3 mouse cellular contexts compared by ENCODE assay signal in the genomic region with DNA sequence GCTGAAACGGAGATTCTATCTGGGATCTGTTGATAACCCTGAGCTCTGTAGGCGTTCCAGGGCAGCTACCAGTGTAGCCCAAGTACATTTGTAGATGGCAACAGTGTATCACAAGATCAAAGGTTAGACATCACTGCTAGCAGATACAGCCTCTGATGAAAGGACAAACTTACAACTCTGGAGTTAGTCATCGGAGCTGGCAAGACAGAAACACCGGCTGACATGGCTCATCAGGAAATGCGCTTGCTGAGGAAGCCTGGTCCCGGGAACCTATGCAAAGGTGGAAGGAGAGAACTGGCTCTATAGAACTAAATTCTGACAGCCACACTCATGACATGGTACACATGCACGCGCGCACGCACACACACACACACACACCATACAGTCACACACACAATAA.
"Had no signal": no experiment of that assay in that cellular context is flagged by ENCODE, and none has a peak within 500 bp of the region (broad histone marks: within the 10 kb centered on the region; RNA-seq: fewer than 3 reads in every experiment).

No protein-coding gene starts in this region.

- DNase-seq: left cerebral cortex, postnatal 4 days; thymus, adult 2 months; thymus, postnatal 25 days had no signal
